Mouse (Mus musculus): Measurements from ENCODE around the gene Spint3. TPM values are rescaled to one million over a fixed set of nuclear protein-coding genes. Genes with fewer than 3 reads are reported as not detected.
"Not testable (repeated sequence)": the region's sequence is repeated elsewhere in the genome, so short reads cannot be mapped to it uniquely, and the experiment has no call there.

Spint3 gene
- polyA plus RNA-seq (2012; fragmentation: generic; extraction: Trizol), result not detected
- long read RNA-seq, experiment 1, result 0 reads
- long read RNA-seq, experiment 2, result 0 reads

DNA sequence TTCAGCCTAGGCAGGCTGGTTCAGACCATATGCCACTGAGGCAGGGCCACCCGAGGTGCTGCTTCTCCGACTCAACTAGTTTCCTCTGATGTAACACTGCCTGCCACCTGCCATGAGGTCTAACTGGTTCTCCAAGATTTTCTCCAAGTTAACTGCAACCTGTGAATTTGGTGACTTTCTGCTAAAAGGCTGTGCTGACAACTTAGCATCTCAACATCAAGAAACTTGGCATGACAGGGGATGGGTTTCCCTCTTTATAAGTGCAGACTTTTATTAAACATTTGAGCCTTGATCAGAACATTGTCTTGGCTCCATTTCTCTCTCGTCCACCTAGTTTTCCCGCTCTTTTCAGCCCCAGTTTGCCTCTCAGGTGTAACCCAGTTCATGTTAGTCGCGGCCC lies at the start of gene Spint3:
Gene Spint3, minus strand, starts transcription at position 101 of the 400 bp plus-strand sequence.
- peaks cover 76% of the 10 kb centered on the region for H3K27me3 ChIP-seq (ENCODE audit: control insufficient read depth, insufficient read depth, insufficient read length)

DNA sequence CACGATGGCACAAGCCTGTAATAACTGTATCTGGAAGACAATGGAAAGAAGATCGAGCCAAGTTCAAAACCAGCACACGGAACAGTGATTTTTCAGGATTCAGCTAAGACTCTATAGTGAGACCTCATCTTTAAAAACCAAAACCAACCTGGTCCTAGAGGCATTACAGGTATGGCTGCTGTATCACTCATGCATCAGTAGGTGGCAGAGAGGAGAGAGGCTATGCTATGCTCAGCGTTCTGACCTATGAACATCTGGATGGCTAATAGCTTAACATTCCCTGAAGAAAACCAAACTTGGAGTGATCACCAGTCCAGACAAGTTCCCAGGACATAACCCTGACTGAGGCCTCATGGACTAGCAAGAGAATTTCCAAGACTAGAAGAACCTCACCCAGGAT lies 48.5 kb upstream of the Spint3 start:
- Histone ChIP-seq H3K79me3 (ENCODE audit: low read depth) (no peaks in the 10 kb centered on the region), H3K27me3 (ENCODE audit: control insufficient read depth, insufficient read depth, insufficient read length) (peaks cover 29% of the 10 kb centered on the region), H3K36me3 (ENCODE audit: control insufficient read depth, insufficient read depth) (no peaks in the 10 kb centered on the region), H3K4me3 (ENCODE audit: insufficient read depth, poor library complexity, severe bottlenecking) (no peak overlapping the region), H3K79me2 (ENCODE audit: control insufficient read depth, insufficient read depth) (no peaks in the 10 kb centered on the region), H3ac (ENCODE audit: control insufficient read depth, insufficient read length, low read depth) (no peak overlapping the region)
- TF ChIP-seq USF1 (IDR thresholded peaks at IDR 0.05; ENCODE audit: low read depth) (no peak), MYOG (IDR thresholded peaks at IDR 0.05; ENCODE audit: control insufficient read depth, extremely low read depth, insufficient read length) (no peak), CEBPB (IDR thresholded peaks at IDR 0.05; ENCODE audit: low read depth) (no peak), FOSL1 (IDR thresholded peaks at IDR 0.05; ENCODE audit: insufficient read depth, low read length, poor library complexity, severe bottlenecking) (no peak), MAX (IDR thresholded peaks at IDR 0.05) (no peak), CTCF (IDR thresholded peaks at IDR 0.05; ENCODE audit: control insufficient read depth, insufficient read depth, insufficient read length) (no peak), MYOD1 (IDR thresholded peaks at IDR 0.05; ENCODE audit: control insufficient read depth, insufficient read length, low read depth) (no peak)

More for the DNA sequence above, at the start of gene Spint3:
- H3K79me2 ChIP-seq (ENCODE audit: control insufficient read depth, insufficient read depth); H3ac ChIP-seq (ENCODE audit: control insufficient read depth, insufficient read length, low read depth); H3K79me3 ChIP-seq (ENCODE audit: low read depth); H3K4me3 ChIP-seq (ENCODE audit: insufficient read depth, poor library complexity, severe bottlenecking); H3K36me3 ChIP-seq (ENCODE audit: control insufficient read depth, insufficient read depth): not testable (repeated sequence)

DNA sequence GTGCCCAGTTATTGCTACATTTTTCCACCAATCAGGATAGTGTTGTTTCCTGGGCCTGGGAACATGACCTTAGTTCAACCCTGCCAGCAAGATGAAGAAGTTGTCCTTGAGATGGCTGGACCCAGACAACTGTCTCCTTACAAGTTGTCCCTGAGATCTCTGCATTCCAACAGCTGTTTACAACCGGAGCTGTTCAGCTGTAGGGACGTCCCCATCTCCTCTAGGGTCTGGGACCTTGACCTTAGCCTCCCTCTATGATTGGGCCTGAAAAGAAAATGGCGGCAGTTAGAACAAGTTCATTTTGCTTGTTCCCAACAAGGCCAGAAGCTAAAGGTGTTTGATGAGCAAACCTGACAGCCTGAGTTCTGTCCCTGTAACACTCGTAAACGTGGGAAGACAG lies 45.8 kb upstream of the Spint3 start:
- Histone ChIP-seq H3K4me3 (ENCODE audit: insufficient read depth, poor library complexity, severe bottlenecking) (no peak overlapping the region), H3K79me2 (ENCODE audit: control insufficient read depth, insufficient read depth) (no peaks in the 10 kb centered on the region), H3ac (ENCODE audit: control insufficient read depth, insufficient read length, low read depth) (no peak overlapping the region), H3K36me3 (ENCODE audit: control insufficient read depth, insufficient read depth) (no peaks in the 10 kb centered on the region), H3K27me3 (ENCODE audit: control insufficient read depth, insufficient read depth, insufficient read length) (peaks cover 29% of the 10 kb centered on the region), H3K79me3 (ENCODE audit: low read depth) (no peaks in the 10 kb centered on the region)
- TF ChIP-seq CTCF (IDR thresholded peaks at IDR 0.05; ENCODE audit: control insufficient read depth, insufficient read depth, insufficient read length) (no peak), MAX (IDR thresholded peaks at IDR 0.05) (no peak), CEBPB (IDR thresholded peaks at IDR 0.05; ENCODE audit: low read depth) (no peak), MYOD1 (IDR thresholded peaks at IDR 0.05; ENCODE audit: control insufficient read depth, insufficient read length, low read depth) (no peak), MYOG (IDR thresholded peaks at IDR 0.05; ENCODE audit: control insufficient read depth, extremely low read depth, insufficient read length) (no peak), FOSL1 (IDR thresholded peaks at IDR 0.05; ENCODE audit: insufficient read depth, low read length, poor library complexity, severe bottlenecking) (no peak), USF1 (IDR thresholded peaks at IDR 0.05; ENCODE audit: low read depth) (no peak)

DNA sequence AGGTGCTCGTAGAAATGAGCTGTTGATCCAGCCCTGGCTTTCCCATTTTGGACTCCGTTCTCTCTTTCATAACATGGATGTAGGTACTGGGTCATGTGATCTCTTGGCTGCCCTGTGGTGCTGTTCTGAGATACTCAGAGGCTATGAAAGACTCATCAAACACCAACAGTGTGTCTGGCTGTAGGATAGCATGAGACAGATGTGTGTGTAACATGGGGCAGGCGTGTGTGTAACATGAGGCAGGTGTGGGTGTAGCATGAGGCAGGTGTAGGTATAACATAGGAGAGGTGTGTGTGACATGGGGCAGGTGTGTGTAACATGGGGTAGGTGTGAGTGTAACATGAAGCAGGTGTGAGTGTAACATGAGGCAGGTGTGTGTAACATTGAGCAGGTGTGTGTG lies 42.1 kb upstream of the Spint3 start:
- Histone ChIP-seq H3K79me3 (ENCODE audit: low read depth) (no peaks in the 10 kb centered on the region), H3K36me3 (ENCODE audit: control insufficient read depth, insufficient read depth) (no peaks in the 10 kb centered on the region), H3K4me3 (ENCODE audit: insufficient read depth, poor library complexity, severe bottlenecking) (no peak overlapping the region), H3ac (ENCODE audit: control insufficient read depth, insufficient read length, low read depth) (no peak overlapping the region), H3K79me2 (ENCODE audit: control insufficient read depth, insufficient read depth) (no peaks in the 10 kb centered on the region), H3K27me3 (ENCODE audit: control insufficient read depth, insufficient read depth, insufficient read length) (peaks cover 12% of the 10 kb centered on the region)
- TF ChIP-seq CEBPB (IDR thresholded peaks at IDR 0.05; ENCODE audit: low read depth) (no peak), MYOG (IDR thresholded peaks at IDR 0.05; ENCODE audit: control insufficient read depth, extremely low read depth, insufficient read length) (no peak), USF1 (IDR thresholded peaks at IDR 0.05; ENCODE audit: low read depth) (no peak), CTCF (IDR thresholded peaks at IDR 0.05; ENCODE audit: control insufficient read depth, insufficient read depth, insufficient read length) (no peak), MAX (IDR thresholded peaks at IDR 0.05) (no peak)

DNA sequence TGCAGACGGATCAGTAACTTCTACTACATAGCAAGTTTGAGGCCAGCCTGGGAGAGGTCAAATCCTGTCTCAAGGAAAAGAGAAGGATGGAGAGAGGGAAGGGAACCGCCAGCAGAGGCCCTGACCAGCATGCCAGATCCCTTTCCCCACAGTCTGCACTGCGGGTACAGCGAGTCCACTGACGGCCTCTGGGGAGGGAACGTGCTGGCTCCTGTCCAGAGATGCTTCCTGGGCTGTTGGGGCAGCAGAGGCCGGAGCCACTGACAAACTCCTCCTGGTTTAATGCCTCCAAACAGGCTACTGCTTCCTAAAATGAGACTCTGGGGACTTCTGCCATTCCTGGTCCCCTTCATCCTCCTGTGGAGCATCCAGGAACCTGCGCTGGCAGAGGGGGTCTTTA lies 40.2 kb upstream of the Spint3 start, which contains the start of the genes Wfdc6b and Wfdc8:
Gene Wfdc6b, plus strand, starts transcription at position 52 of the 400 bp plus-strand sequence.
Gene Wfdc8, minus strand, starts transcription at position 156 of the 400 bp plus-strand sequence.
- H3K27me3 ChIP-seq (ENCODE audit: control insufficient read depth, insufficient read depth, insufficient read length), result peaks cover 15% of the 10 kb centered on the region
- not testable (repeated sequence) for H3K4me3 ChIP-seq (ENCODE audit: insufficient read depth, poor library complexity, severe bottlenecking); H3K79me2 ChIP-seq (ENCODE audit: control insufficient read depth, insufficient read depth)

DNA sequence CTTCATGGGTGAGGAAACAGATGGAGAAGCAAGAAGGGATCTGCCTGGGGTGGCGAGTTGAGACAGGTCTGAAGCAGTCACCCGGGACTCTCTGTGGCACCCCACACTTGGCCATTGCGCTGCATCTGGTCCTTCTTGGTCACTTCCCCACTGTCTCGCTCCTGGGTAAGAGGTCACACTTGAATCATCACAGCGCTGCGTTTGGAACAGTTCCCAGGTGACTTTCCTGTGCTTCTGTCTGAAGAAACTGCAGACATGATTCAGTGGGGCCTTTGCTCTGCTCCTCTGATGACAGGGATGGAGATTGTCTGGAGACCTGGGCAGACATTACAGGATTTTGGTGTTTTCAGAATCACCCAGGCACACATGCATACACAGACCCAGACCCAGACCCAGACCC lies 35.5 kb upstream of the Spint3 start:
- Histone ChIP-seq H3K4me3 (ENCODE audit: insufficient read depth, poor library complexity, severe bottlenecking) (no peak overlapping the region), H3K79me2 (ENCODE audit: control insufficient read depth, insufficient read depth) (no peaks in the 10 kb centered on the region), H3K79me3 (ENCODE audit: low read depth) (no peaks in the 10 kb centered on the region), H3K27me3 (ENCODE audit: control insufficient read depth, insufficient read depth, insufficient read length) (peaks cover 35% of the 10 kb centered on the region), H3K36me3 (ENCODE audit: control insufficient read depth, insufficient read depth) (no peaks in the 10 kb centered on the region), H3ac (ENCODE audit: control insufficient read depth, insufficient read length, low read depth) (no peak overlapping the region)
- TF ChIP-seq MYOD1 (IDR thresholded peaks at IDR 0.05; ENCODE audit: control insufficient read depth, insufficient read length, low read depth), result no peak
- TF ChIP-seq USF1 (IDR thresholded peaks at IDR 0.05; ENCODE audit: low read depth), result no peak
- no peak for TF ChIP-seq FOSL1 (IDR thresholded peaks at IDR 0.05; ENCODE audit: insufficient read depth, low read length, poor library complexity, severe bottlenecking)
- TF ChIP-seq MAX (IDR thresholded peaks at IDR 0.05), result no peak
- no peak for TF ChIP-seq MYOG (IDR thresholded peaks at IDR 0.05; ENCODE audit: control insufficient read depth, extremely low read depth, insufficient read length)
- no peak for TF ChIP-seq CEBPB (IDR thresholded peaks at IDR 0.05; ENCODE audit: low read depth)
- no peak for TF ChIP-seq CTCF (IDR thresholded peaks at IDR 0.05; ENCODE audit: control insufficient read depth, insufficient read depth, insufficient read length)

More for the DNA sequence above, 40.2 kb upstream of the Spint3 start, which contains the start of the genes Wfdc6b and Wfdc8:
- H3K36me3 ChIP-seq (ENCODE audit: control insufficient read depth, insufficient read depth); H3ac ChIP-seq (ENCODE audit: control insufficient read depth, insufficient read length, low read depth); H3K79me3 ChIP-seq (ENCODE audit: low read depth): not testable (repeated sequence)
